In the genomic region with DNA sequence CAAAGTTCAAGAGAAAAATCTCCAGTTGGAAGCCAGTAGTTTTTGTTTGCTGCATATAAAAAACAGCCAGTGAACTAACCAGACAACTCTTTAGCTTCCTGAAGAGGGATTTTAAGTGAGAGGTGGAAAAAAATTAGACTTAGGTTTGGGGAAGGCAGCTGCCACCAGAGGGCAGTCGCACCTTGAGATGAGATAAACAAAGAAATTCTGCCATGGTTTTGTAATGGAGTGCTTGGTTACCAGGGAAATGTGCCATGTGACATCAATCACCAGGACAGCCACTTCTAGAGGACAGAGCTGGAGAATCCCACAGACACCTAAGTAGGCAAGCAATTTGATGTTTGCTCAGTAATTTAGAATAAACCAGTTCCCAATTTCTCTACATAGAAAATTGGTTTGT, we compare ENCODE assay signal across 9 mouse cellular contexts.
A peak's percentile ranks its signal among the peaks of the same experiment; 100 is the strongest.
DNase-seq lines count a peak whose midpoint lies in the region; ATAC-seq and TF ChIP-seq lines count a peak whose summit lies in the region.
"Had no signal": no experiment of that assay in that cellular context is flagged by ENCODE, and none has a peak within 500 bp of the region (broad histone marks: within the 10 kb centered on the region; RNA-seq: fewer than 3 reads in every experiment).

No protein-coding gene starts in this region.

- no peak for TF ChIP-seq POLR2A in heart, adult 2 months (IDR thresholded peaks at IDR 0.05; ENCODE audit: insufficient read depth, low read depth, low read length)

- WGBS in heart, adult 2 months = 11% methylated on average over 1 of the region's 1 CpGs
- WGBS in embryonic facial prominence, embryonic 10.5 days = 2% methylated on average over 1 of the region's 1 CpGs
- WGBS in heart, embryonic 11.5 days (ENCODE audit: insufficient replicate concordance) = 0% methylated on average over 1 of the region's 1 CpGs

- no peak overlapping the region for H3K4me3 ChIP-seq in heart, adult 2 months
- no peak overlapping the region for H3K4me3 ChIP-seq in embryonic facial prominence, embryonic 10.5 days
- no peak overlapping the region for H3K4me3 ChIP-seq in heart, embryonic 11.5 days (ENCODE audit: low read depth, low read length)
- H3K4me3 ChIP-seq: stomach, embryonic 15.5 days had no signal

- intact Hi-C loops in heart, adult 2 months (cut with DNase I) = no loop called here
- intact Hi-C loops in left cerebral cortex, postnatal 10 days (cut with DNase I) = no loop called here

- TF ChIP-seq EP300 in heart, adult 2 months (IDR thresholded peaks at IDR 0.05; ENCODE audit: insufficient read depth, low read depth, low read length) = no peak

- no peak for ATAC-seq in heart, embryonic 11.5 days (replicated peaks; ENCODE audit: insufficient number of reproducible peaks, low FRiP score, low TSS enrichment)

- no peaks in the 10 kb centered on the region for H3K4me1 ChIP-seq in heart, adult 2 months (ENCODE audit: control insufficient read depth, insufficient read depth, low read length)
- no peaks in the 10 kb centered on the region for H3K4me1 ChIP-seq in embryonic facial prominence, embryonic 10.5 days
- H3K4me1 ChIP-seq in heart, embryonic 11.5 days (ENCODE audit: control insufficient read depth, insufficient read depth, low read length) = no peaks in the 10 kb centered on the region
- H3K4me1 ChIP-seq: stomach, embryonic 15.5 days had no signal

- no peaks in the 10 kb centered on the region for H3K27me3 ChIP-seq in heart, adult 2 months (ENCODE audit: control insufficient read depth, insufficient read depth, low read length)
- no peaks in the 10 kb centered on the region for H3K27me3 ChIP-seq in embryonic facial prominence, embryonic 10.5 days (replicated peaks; ENCODE audit: low read depth, poor library complexity, severe bottlenecking)
- H3K27me3 ChIP-seq in heart, embryonic 11.5 days (ENCODE audit: control insufficient read depth, insufficient read depth, low read length) = no peaks in the 10 kb centered on the region
- H3K27me3 ChIP-seq: stomach, embryonic 15.5 days had no signal

- no peak overlapping the region for H3K9ac ChIP-seq in heart, adult 2 months (ENCODE audit: low read depth, low read length)
- no peak overlapping the region for H3K9ac ChIP-seq in heart, embryonic 11.5 days (ENCODE audit: low read depth, low read length)
- H3K9ac ChIP-seq: stomach, embryonic 15.5 days had no signal

- peak; percentile 48 for TF ChIP-seq CTCF in heart, adult 2 months (IDR thresholded peaks at IDR 0.05)

- no peaks in the 10 kb centered on the region for H3K36me3 ChIP-seq in heart, adult 2 months (ENCODE audit: control insufficient read depth, insufficient read depth, low read length)
- H3K36me3 ChIP-seq in embryonic facial prominence, embryonic 10.5 days (replicated peaks) = no peaks in the 10 kb centered on the region
- H3K36me3 ChIP-seq in heart, embryonic 11.5 days (ENCODE audit: control insufficient read depth, insufficient read depth, low read length) = no peaks in the 10 kb centered on the region
- H3K36me3 ChIP-seq: stomach, embryonic 15.5 days had no signal

- H3K4me2 ChIP-seq in heart, embryonic 11.5 days = no peak overlapping the region
- H3K4me2 ChIP-seq: stomach, embryonic 15.5 days had no signal

- H3K79me2 ChIP-seq in heart, adult 2 months (replicated peaks; ENCODE audit: control insufficient read depth, insufficient read depth, low read length) = no peaks in the 10 kb centered on the region

- no peak overlapping the region for H3K27ac ChIP-seq in heart, adult 2 months
- H3K27ac ChIP-seq in embryonic facial prominence, embryonic 10.5 days (replicated peaks) = no peak overlapping the region
- H3K27ac ChIP-seq in heart, embryonic 11.5 days (ENCODE audit: low read depth, low read length) = no peak overlapping the region
- H3K27ac ChIP-seq: stomach, embryonic 15.5 days had no signal

- DNase-seq in heart, adult 2 months = no peak
- DNase-seq in heart, adult 9 months (ENCODE audit: low spot score in 2 of 2) = no peak
- DNase-seq in ZHBTc4 (ENCODE audit: low read depth, low spot score) = peak; percentile 82
- peak; percentile 71 for DNase-seq in embryonic facial prominence, embryonic 10.5 days (ENCODE audit: low spot score)
- DNase-seq in hindlimb bud, embryonic 11.5 days (ENCODE audit: extremely low spot score, low read depth, low spot score) = peak; percentile 37
- peak; percentile 10 to 45 for DNase-seq in left cerebral cortex, postnatal 10 days (ENCODE audit: extremely low spot score in 1 of 2, low spot score in 2 of 2)
- DNase-seq in retina, adult 2 months (ENCODE audit: low read depth, low spot score) = peak; percentile 15

- H3K9me3 ChIP-seq in embryonic facial prominence, embryonic 10.5 days = no peaks in the 10 kb centered on the region
- no peaks in the 10 kb centered on the region for H3K9me3 ChIP-seq in heart, embryonic 11.5 days (replicated peaks; ENCODE audit: control insufficient read depth, low read length)
- H3K9me3 ChIP-seq: stomach, embryonic 15.5 days had no signal

Comparison
In these comparisons a context has a peak if more than half of its experiments do, and no peak if none do; other contexts are left out.
1. DNase-seq: peak in ZHBTc4 (single experiment), embryonic facial prominence, embryonic 10.5 days (single experiment), hindlimb bud, embryonic 11.5 days (single experiment), left cerebral cortex, postnatal 10 days (2 of 2) and retina, adult 2 months (single experiment); none in heart, adult 2 months (0 of 2) and heart, adult 9 months (0 of 2).